Mouse (Mus musculus): ENCODE data around the gene Smurf1. TPM values are rescaled to one million over a fixed set of nuclear protein-coding genes. Genes with fewer than 3 reads are reported as not detected.

The Smurf1 gene
- polyA plus RNA-seq, 1 experiment: 28.2 TPM

DNA sequence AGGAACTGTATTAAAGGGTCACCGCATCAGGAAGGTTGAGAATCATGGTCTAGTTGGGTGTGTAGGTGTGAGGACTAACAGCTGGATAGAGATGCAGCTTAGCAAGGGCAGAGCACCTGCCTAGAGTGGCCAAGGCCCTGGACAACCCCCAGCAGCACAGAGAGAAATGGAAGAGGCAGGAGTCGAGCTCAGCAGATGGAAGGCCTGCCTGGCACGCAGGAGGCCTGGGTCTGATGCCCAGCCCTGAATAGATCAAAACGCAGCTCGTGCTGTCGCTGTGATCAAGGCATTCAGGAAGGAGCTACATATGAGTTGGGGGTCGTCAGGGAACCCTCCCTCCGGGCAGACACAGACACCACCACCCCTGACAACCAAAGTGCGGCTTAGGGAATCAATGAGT is 7.4 kb downstream of the Smurf1 start:
- DNase-seq (ENCODE audit: extremely low spot score in 1 of 2, low spot score in 1 of 2): no peak

DNA sequence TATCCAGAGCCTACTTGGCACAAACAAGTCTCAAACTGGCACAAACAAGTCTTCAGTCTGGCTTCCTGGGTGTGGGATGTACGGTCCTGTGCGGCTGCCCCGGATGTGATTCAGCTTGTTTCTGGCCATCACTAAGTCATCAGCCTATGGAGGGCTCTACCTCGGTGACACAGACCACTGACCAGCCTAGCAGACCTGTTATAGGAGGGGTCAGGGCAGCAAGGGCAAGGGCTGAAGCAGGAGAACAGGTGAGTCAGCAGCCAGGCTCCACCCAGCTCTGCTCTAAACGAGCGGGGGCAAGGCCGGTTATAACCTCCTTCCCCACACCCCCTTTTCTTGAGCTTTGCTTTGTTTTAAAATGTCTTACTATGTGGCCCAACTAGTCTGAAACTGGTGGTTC is 11.2 kb downstream of the Smurf1 start:
- no peak for DNase-seq (ENCODE audit: extremely low spot score in 1 of 2, low spot score in 1 of 2)

DNA sequence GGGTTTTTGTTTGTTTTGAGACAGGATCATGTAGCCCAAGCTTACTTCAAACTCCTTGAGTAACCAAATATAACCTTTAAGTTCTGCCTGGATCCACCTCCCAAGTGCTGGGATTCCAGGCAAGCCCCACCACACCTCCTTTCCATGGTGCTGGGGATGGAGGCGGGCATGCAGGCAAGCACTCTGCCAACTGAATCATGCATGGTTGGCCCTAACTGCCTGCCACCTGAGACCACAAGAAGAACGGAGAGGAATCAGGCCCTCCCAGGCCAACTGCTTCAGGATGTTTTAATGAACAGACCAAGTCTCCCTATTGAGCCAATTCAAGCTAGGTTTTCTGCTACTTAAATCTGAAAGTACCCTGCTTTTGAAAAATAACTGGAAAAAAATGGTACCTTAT is 13.1 kb downstream of the Smurf1 start:
- DNase-seq (ENCODE audit: extremely low spot score in 1 of 2, low spot score in 1 of 2): no peak

DNA sequence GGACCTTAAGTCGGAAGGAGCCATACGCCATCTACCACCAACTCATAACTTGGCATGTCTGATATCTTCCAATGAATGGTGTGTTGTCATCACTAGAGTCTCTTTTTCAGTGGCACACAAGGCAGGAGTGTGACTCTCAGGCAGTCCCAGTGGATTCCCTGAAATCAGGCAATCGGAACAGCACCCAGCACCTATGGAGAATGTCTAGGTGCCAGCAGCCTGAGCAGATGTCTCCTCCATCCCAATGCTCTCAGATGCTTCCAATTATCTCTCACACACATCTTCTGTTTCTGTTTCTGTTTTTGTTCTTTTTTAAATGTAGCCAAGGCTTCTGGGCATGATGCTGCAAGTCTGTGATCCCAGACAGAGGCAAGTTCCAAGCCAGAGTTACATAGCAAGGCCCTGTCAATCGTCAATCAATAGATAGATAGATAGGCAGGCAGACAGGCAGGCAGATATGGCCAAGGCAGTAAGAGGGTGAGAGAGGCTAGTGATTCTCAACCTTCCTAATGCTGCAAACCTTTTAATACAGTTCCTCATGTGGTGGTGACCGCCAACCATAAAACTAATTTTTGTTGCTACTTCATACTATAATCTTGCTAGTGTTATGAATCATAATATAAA is 15.1 kb downstream of the Smurf1 start:
- DNase-seq (ENCODE audit: extremely low spot score in 1 of 2, low spot score in 1 of 2): no peak

DNA sequence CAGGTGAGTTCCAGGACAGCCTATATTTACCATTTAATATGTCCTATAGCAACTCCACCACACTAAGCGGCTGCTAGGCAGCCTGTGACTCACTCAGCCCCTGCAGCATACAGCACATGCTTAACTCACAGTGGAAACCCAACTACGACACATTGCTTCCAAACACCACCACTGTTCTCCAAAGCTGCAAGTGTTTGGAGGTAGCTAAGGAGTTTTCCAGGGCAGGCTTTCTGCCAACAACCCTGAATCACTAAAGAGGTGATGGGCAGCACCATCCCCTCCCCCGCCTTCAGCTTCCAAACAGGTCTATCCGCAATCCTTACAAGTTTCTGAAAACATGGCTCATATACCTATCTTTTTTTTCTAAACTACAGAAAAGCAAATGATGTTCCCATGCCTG is 15.8 kb downstream of the Smurf1 start:
- DNase-seq (ENCODE audit: extremely low spot score in 1 of 2, low spot score in 1 of 2): peak; percentile 45 to 69

DNA sequence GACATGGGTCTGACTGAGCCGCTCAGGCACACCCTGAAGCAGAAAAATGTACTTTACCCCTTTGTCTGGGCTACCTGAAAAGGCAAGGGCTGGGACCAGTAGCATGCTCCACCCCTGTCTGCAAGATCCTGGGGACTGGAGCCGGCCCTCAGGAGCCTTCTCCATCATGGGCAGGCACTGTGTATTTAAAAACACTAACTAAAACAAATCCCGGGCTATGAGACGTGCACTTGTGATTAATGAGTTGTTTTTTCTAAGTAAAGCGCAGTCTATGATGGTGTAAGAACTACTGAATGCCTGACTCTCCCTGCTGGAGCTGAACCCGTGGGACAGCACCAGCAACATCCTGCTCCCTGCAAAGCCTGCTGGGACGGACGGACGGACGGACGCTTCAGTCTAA is 17.2 kb downstream of the Smurf1 start:
- no peak for DNase-seq (ENCODE audit: extremely low spot score in 1 of 2, low spot score in 1 of 2)

DNA sequence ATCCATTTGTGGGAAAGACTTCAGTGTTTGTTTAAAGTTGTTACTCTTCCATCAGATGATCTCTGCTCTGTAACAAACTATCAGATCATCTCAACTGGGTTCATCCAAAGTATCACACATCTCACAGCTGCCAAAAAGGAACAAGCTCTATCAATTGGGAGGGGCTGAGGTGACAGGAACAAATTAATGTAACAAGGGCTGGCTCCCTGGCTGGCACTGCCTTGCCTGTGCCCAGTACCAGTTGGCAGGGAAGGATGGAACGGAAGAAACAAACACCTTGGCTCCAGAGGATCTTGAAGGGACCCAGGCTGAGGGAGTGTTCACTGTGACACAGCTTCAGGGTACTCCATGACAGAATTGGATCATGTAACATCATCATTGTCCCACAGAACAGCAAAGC is 17.6 kb downstream of the Smurf1 start:
- DNase-seq (ENCODE audit: extremely low spot score in 1 of 2, low spot score in 1 of 2): no peak

DNA sequence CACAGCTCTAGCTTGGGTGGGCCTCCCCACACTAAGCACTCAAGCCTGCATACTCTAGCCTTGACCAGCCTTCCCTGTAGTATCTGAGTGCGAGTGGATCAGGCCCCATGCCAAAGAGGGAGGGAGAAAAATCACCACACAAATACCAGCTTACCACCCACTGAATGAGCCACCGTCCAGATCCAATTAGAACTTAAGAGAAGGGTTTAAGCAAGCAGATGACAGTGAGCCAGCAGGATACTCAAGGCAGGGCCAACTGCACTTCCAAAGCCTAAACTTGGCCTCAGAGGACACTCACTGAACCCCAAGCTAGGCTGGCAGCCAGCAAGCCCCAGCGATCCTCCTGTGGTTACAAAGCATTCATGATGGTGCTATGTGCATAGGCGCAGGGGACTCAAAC is 19.6 kb downstream of the Smurf1 start:
- DNase-seq (ENCODE audit: extremely low spot score in 1 of 2, low spot score in 1 of 2): peak in 1 of 2 experiments; percentile 53

DNA sequence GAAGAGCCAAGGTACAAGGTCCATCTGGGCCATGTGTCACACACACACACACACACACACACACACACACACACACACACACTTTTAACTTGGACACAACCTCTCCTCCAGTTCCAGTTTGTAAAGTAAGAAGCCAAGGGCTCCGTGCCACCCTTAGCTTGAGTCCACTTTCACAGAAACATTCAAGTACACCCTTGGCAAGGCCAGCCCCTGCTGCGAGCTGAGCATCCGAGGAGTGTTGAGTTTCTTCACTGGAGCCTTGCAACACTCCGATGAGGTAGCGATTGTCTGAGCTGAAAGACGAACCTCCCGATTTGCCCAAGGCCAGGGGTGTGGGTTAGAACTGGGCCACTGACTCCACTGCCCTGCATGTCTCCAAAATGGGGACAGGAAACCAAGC is 20.7 kb downstream of the Smurf1 start:
- DNase-seq (ENCODE audit: extremely low spot score in 1 of 2, low spot score in 1 of 2): no peak

DNA sequence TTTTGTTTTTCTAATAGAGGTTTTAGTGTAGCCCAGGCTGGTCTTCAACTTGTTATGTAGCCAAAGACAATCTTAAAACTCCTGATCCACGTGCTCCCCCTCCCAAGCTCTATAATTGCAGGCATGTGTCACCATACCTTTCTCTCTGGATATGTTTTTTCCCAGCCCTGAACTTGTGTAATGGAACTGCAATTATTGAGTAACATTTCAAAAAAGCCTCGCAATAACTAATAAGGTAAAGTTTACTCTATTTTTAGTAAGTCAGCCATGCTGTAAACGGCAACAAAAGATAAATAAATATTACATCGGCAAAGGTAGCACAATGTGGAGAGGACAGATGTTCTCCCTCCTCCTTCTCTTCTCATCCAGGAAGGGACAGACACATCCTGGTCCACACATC is 21.3 kb downstream of the Smurf1 start:
- DNase-seq (ENCODE audit: extremely low spot score in 1 of 2, low spot score in 1 of 2): no peak

DNA sequence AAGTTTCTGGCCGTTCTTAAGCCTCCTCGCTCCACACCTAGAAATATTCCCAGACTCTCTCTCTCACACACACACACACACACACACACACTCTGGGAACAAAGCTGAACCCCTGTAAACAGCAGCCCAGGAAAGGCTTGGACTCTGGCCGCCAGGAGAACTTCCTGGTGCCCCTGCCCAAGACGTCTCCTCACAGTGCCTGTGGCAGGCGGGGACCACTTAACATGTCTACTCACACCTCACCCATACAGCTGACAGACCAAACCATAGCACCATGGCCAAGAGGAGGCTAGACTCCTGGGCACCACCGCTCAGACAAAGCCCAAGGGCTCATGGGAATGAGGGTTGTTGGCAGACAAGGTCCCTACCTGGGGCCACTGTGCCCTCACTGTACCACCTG is 22.3 kb downstream of the Smurf1 start:
- no peak for DNase-seq (ENCODE audit: extremely low spot score in 1 of 2, low spot score in 1 of 2)

DNA sequence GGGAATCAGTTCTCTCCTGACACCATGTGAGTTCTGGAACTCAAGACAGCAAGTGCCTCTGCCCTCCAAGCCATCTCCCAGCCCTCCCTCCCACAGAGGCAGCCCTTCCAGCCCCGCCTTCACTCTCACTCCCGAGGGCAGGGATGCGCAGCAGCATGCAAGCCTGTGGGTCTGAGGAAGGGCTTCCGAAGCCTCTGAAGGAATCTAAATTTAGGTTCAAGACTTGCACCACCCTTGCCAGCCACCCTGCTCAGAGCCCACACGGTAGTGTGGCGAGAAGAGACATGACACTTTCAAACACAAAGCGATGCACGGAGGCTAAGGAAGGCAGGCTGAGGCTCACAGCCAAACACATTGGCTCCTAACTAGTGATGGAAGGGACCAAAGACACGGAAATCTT is 23.2 kb downstream of the Smurf1 start:
- peak; percentile 33 to 57 for DNase-seq (ENCODE audit: extremely low spot score in 1 of 2, low spot score in 1 of 2)

DNA sequence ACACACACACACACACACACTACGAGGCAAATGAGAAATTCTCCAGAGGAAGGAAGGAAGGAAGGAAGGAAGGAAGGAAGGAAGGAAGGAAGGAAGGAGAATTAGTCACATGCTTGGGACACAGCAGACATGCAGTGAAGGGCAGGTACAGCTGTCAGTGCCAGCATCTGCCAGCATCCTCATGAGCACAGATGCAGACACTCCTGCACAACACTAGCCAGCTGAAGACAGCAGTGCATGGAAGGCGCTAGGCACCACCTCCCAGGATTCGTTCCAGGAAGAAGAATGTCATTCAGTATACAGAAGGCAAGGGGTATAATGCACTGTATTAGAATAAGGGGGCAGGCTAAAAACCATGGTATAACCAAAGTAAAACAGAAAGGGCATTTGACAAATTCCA is 24.7 kb downstream of the Smurf1 start:
- DNase-seq (ENCODE audit: extremely low spot score in 1 of 2, low spot score in 1 of 2): no peak

DNA sequence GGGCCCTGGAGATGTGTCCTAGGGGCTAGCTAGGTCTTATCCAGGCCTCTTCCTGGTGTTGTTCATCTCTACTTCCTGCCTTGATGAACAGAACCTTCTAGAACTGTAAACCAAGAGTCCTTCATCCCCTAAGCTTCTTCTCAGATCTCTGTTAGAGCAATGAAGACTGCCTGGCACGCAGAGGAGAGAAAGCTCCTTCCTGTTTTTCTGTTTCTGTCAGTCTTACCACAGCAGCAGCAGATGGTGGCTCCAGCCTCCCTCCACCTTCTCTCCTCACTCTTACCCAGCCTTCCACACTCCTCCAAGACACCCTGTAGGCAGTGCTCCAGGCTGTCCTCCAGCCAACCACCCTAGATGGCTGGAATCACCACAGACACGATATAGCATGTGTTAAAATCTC is 28.3 kb downstream of the Smurf1 start:
- peak; percentile 77 to 81 for DNase-seq (ENCODE audit: extremely low spot score in 1 of 2, low spot score in 1 of 2)

DNA sequence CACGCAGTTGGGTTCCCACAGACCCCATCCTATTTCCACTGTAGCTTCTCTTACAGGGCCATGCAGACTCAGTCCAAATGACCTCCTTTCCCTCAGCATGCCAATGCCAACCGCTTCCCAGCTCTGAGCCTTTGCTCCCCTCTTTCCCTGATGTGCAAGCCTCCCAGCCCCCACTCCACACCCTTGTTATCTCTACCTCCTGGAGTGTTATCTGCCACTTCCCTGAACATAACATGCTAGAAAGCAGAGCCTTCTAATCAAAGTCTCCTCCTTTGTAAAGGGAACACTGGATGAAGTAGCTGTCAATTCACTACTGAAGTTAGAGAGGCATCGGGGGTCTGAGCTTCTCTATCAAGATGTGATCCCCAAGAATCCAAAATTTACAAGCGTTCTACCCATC is 32.2 kb downstream of the Smurf1 start:
- DNase-seq (ENCODE audit: extremely low spot score in 1 of 2, low spot score in 1 of 2): no peak

DNA sequence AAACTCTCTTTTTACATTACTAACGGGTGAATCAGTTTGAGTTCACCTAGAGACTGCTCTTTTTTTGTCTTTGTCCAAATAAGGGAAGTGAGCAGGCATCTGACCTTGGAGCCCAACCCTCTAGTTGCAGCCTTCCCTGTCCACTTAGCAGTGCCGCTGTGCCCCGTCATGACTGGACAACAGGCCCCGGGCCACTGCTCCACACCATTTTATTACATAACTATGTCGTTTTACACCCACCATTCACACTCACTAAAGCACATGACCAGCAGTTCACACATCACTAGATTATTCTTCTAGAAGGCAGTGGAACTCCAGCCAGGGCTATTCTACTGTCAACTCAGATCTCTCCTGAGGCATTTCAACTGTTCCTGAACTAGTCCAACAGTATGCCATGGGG is 33.8 kb downstream of the Smurf1 start:
- DNase-seq (ENCODE audit: extremely low spot score in 1 of 2, low spot score in 1 of 2): no peak

DNA sequence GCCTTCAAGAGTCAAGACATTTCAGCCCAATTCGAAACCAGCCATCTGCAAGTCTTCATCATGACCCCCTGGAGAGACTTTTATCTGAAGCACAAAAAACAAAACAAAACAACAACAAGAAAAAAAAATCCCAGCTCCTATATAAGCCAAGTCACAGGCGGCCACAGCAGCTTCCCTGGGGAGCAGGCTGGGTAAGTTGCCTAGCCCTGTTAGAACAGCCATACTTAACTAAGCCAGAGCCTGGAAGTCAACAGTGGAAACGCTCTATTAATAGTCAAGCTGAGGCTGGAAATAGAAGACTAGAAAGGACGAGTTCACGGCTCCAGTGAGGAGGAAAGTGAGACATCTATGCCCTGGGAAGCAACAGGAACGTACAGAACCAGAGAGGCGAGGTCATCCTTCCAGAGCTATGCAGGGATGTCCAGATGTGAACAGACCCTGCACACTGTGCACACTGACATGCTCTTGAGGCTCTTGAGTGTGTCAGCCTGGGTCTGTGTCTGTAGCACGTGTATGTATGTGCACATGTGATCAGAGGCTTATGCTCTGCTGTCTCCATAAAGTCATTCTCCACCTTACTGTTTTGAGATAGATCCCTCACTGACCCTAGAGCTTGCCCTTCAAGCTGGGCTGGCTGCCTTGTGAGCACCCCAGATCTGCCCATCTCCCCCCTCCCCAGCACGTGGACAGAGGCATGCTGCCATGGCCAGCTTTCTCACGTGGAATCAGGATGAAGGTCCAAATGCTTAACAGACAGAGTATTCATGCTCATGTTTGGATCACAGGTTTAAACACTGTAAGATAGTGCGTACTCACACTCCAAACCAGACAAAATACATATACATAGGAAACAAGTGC is 36.6 kb downstream of the Smurf1 start:
- DNase-seq (ENCODE audit: extremely low spot score in 1 of 2, low spot score in 1 of 2): no peak

DNA sequence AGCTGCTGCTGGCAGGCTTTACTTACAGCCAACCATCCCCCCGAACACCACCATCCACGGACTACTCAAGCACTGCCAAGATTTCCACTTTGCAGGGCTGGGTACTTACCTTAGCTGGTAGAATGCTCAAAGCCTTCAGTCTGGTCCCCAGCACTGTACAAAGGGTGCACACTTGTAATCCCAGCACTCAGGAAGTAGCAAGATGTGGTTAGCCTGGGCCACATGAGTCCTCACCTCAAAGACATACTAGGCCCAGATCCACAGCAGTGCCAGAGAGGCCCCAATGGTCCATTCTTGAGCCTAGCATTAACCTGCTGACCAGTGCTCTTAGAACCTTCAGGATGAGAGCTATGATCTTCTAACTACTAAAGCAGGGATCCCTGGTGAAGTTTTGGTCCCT is 39.4 kb downstream of the Smurf1 start:
- DNase-seq (ENCODE audit: extremely low spot score in 1 of 2, low spot score in 1 of 2): no peak

DNA sequence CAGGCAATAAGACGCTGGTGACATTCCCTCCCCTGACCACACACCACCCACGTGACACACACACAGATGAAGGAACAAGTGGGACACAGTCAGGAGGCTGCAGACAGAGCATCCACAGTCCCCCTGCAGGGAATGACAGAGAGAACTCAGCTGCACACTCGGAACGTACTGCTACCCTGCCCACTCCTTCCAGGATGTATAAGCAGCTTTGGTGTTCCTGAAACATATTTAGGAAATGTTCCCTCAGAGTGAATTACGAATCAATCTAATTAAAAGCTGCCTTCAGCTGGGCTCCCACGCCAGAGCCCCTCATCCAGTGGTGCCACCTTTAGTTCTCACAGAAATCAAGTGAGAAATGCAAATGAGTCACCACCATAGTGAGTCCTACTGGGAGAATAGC is 42.3 kb downstream of the Smurf1 start:
- DNase-seq (ENCODE audit: extremely low spot score in 1 of 2, low spot score in 1 of 2): peak; percentile 50 to 71

DNA sequence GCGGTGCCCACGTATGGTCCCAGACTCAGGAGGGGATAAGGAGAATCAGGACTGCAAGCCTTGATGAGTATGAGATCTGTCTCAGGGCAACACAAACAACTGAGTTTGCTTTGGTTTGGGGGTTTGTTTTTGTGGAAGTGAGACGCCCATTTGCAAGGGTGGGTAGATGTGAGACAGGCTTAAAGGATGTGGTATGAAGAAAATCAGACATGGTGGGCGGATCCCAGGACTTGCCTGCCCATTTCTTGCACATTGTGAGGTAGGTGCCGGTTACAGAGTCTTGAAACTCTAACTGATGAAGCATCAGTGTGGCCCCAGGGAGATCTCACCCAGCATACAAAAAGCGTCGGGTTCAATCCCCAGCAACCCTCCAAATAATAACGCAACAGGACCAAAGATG is 45.9 kb downstream of the Smurf1 start:
- peak in 1 of 2 experiments; percentile 40 for DNase-seq (ENCODE audit: extremely low spot score in 1 of 2, low spot score in 1 of 2)

DNA sequence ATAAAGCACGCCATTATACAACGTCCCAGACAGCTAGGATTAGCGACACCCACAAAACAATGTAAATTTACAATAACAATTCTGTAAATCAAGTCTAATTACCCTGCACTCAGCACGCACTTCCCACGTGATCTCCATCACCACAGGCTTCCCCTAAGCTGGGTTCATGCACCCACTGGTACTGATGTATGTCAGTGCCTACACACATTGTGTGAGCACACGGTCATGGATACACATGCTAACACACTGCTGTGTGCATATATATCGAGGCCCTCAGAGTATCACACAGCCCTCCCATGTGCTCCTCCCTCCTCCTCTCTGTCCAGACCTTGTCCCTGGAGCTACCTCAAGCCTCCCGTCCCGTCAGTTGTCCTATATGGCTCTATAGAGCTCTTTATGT is 46.5 kb downstream of the Smurf1 start:
- DNase-seq (ENCODE audit: extremely low spot score in 1 of 2, low spot score in 1 of 2): no peak

DNA sequence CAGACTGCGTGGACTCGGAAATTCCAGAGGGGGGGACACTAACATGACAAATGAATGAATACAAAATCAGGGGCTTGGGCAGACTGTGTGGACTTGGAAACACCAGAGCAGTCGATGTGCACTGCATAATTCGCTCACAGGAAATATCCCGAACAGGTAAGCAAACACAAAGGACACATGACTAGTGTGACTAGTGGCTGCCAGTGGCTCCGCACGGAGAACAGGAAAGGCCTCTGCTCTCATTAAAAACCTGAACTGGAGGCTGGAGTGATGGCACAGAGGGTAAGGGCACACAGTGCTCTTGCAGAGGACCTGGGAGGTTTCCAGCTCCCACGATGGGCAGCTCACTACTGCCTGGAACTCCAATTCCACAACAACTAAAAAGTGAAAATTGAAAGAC is 47.4 kb downstream of the Smurf1 start:
- no peak for DNase-seq (ENCODE audit: extremely low spot score in 1 of 2, low spot score in 1 of 2)
